Mouse (Mus musculus): ENCODE data around the gene Psmb10. TPM values are rescaled to one million over a fixed set of nuclear protein-coding genes. Genes with fewer than 3 reads are reported as not detected.

Gene Psmb10
- polyA plus RNA-seq, 1 experiment from 2014 or later, result 76.6 TPM

DNA sequence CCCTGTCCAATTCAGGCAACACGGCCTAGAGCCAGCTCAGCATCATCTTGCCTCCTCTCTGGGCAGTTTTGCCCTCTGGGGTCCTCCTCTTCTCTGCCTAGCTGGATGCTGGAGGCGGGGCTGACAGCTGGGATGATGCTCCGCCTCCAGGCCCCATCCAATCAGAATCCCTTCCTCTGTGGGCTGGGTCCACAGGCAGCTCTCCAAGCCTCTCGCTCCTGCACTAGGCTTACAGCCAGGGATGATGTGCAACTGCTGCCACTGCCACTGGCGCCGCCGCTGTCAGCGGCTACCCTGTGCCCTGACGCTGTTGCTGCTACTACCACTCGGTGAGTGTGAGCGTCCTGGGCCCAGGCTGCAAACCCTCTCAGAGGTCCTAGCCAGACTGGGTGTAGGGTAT is 44.9 kb downstream of the Psmb10 start, which contains the start of gene Nrn1l:
Nrn1l (plus strand) TSS at position 229 of the 400 bp plus-strand sequence.
- Histone ChIP-seq H3K4me1 (replicated peaks) (0 out of 2 replicates have a peak, but pooled peaks cover 4% of the 10 kb centered on the region), H3K4me2 (replicated peaks) (peak within 1 kb of the TSS; percentile 31; the same call in 1 of the 2 replicates), H3K27ac (no peak within 1 kb of the TSS), H3K27me3 (replicated peaks) (no peaks in the 10 kb centered on the region), H3K9me3 (no peaks in the 10 kb centered on the region), H3K4me3 (replicated peaks) (no peak within 1 kb of the TSS), H3K36me3 (peaks cover 35% of the 10 kb centered on the region), H3K9ac (no peak within 1 kb of the TSS)
- peak; percentile 82 for ATAC-seq
- 11% methylated on average over 11 of the region's 11 CpGs for WGBS

DNA sequence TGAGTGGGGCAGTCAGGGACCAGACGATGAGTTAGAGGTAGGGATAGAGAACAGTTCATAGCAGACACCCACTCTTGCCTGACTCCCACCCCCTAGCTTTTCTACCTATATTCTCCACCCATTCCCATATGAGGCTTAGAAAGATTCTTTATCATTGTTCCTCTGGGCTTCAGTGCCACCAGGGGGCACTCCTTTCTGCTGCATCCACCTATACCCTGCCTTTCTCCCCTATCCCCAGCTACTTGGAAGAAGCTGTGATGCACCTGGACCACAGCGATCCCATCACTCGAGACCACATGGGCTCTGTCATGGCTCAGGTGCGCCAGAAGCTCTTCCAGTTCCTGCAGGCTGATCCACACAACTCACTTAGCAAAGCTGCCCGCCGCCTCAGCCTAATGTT is 45.8 kb downstream of the Psmb10 start:
- 90% methylated on average over 6 of the region's 6 CpGs for WGBS
- 0 out of 2 replicates have a peak, but pooled peaks have one; percentile 13 for ATAC-seq

DNA sequence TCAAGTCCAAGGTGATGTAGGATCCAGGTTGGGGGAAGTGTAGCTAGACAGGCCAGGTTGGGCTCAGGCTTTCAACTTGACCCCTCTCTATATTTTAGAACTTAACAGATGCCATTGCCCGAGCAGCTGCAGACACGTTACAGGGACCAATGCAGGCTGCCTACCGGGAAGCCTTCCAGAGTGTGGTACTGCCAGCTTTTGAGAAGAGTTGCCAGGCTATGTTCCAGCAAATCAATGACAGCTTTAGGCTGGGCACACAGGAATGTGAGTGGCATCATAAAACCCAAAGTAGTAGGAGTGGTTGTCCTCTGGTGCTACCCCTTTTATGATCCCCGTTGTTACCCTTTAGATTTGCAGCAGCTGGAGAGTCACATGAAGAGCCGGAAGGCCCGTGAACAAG is 47.4 kb downstream of the Psmb10 start:
- Histone ChIP-seq H3K27ac (no peak overlapping the region), H3K4me2 (replicated peaks) (no peak overlapping the region), H3K36me3 (peaks cover 57% of the 10 kb centered on the region), H3K9me3 (no peaks in the 10 kb centered on the region), H3K4me1 (replicated peaks) (0 out of 2 replicates have a peak, but pooled peaks cover 4% of the 10 kb centered on the region), H3K9ac (no peak overlapping the region), H3K27me3 (replicated peaks) (no peaks in the 10 kb centered on the region), H3K4me3 (replicated peaks) (no peak overlapping the region)
- no peak for ATAC-seq
- 87% methylated on average over 6 of the region's 6 CpGs for WGBS

More for the DNA sequence above, 45.8 kb downstream of the Psmb10 start:
- peaks cover 44% of the 10 kb centered on the region for H3K36me3 ChIP-seq
- H3K9me3 ChIP-seq, result no peaks in the 10 kb centered on the region
- H3K4me1 ChIP-seq (replicated peaks), result 0 out of 2 replicates have a peak, but pooled peaks cover 4% of the 10 kb centered on the region
- no peak overlapping the region for H3K4me2 ChIP-seq (replicated peaks)
- H3K27me3 ChIP-seq (replicated peaks), result no peaks in the 10 kb centered on the region
- no peak overlapping the region for H3K9ac ChIP-seq
- no peak overlapping the region for H3K4me3 ChIP-seq (replicated peaks)
- no peak overlapping the region for H3K27ac ChIP-seq

DNA sequence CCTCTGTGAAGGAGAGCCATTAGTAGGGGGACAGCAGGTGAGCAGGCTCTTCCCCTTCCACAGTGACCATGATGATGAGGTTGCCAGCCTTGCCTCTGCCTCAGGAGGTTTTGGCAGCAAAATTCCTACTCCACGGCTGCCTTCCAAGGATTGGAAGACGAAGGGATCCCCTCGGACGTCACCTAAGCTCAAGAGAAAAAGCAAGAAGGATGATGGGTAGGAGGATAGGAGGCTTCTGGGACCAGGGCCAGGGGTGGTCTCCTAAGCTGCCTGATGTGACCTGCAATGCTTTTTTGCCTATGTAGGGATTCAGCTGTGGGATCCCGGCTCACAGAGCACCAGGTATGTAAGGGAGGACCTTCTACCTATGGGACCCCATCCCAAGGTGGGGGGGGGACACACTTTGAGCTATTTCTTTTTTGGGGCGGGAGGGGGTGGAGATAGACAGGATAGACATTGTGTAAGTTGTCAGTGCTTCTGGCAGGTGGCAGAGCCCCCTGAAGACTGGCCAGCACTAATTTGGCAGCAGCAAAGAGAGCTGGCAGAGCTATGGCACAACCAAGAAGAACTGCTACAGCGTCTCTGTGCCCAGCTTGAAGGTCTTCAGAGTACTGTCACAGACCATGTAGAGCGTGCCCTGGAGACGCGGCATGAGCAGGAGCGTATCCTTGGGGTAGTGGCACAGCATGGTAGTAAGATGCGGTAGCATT is 48.3 kb downstream of the Psmb10 start:
- WGBS, result 92% methylated on average over 12 of the region's 12 CpGs
- Histone ChIP-seq H3K27me3 (replicated peaks) (no peaks in the 10 kb centered on the region), H3K4me1 (replicated peaks) (0 out of 2 replicates have a peak, but pooled peaks cover 4% of the 10 kb centered on the region), H3K9ac (no peak overlapping the region), H3K4me3 (replicated peaks) (no peak overlapping the region), H3K4me2 (replicated peaks) (no peak overlapping the region), H3K27ac (no peak overlapping the region), H3K36me3 (peaks cover 62% of the 10 kb centered on the region), H3K9me3 (no peaks in the 10 kb centered on the region)
- no peak for ATAC-seq

Other genes starting within 250 kb of the Psmb10 start
- 46.1 and 51.1 TPM in 2 replicates for gene Acd, start 237.3 kb downstream of the Psmb10 start, polyA plus RNA-seq (2015; fragmentation: Nextera tagmentation; extraction: Ambion mirVana)
- gene Pard6a, start 237.3 kb downstream of the Psmb10 start, polyA plus RNA-seq (2015; fragmentation: Nextera tagmentation; extraction: Ambion mirVana), result 12.7 and 13.4 TPM in 2 replicates
- 0.13 TPM in 1 of 2 replicates, not detected in the other for gene 4933405L10Rik, start 230.8 kb downstream of the Psmb10 start, polyA plus RNA-seq (2015; fragmentation: Nextera tagmentation; extraction: Ambion mirVana)
- gene Enkd1, start 230.2 kb downstream of the Psmb10 start, polyA plus RNA-seq (2015; fragmentation: Nextera tagmentation; extraction: Ambion mirVana), result 15.8 and 17.3 TPM in 2 replicates
- 10.5 and 10.6 TPM in 2 replicates for gene Gfod2, start 179.8 kb downstream of the Psmb10 start, polyA plus RNA-seq (2015; fragmentation: Nextera tagmentation; extraction: Ambion mirVana)
- 8.5 and 8.9 TPM in 2 replicates for gene Ranbp10, start 111.1 kb downstream of the Psmb10 start, polyA plus RNA-seq (2015; fragmentation: Nextera tagmentation; extraction: Ambion mirVana)
- not detected in 2 replicates for gene Tsnaxip1, start 110.7 kb downstream of the Psmb10 start, polyA plus RNA-seq (2015; fragmentation: Nextera tagmentation; extraction: Ambion mirVana)
- 33.6 and 34.9 TPM in 2 replicates for gene Cenpt, start 85.2 kb downstream of the Psmb10 start, polyA plus RNA-seq (2015; fragmentation: Nextera tagmentation; extraction: Ambion mirVana)
- gene Thap11, start 83.3 kb downstream of the Psmb10 start, polyA plus RNA-seq (2015; fragmentation: Nextera tagmentation; extraction: Ambion mirVana), result 54.9 and 60.0 TPM in 2 replicates
- gene Nutf2, start 77.9 kb downstream of the Psmb10 start, polyA plus RNA-seq (2015; fragmentation: Nextera tagmentation; extraction: Ambion mirVana), result 192 and 253 TPM in 2 replicates
- gene Edc4, start 57.6 kb downstream of the Psmb10 start, polyA plus RNA-seq (2015; fragmentation: Nextera tagmentation; extraction: Ambion mirVana), result 35.9 and 38.4 TPM in 2 replicates
- 0.34 and 0.96 TPM in 2 replicates for gene Nrn1l, start 44.9 kb downstream of the Psmb10 start, polyA plus RNA-seq (2015; fragmentation: Nextera tagmentation; extraction: Ambion mirVana)
- 26.0 and 28.9 TPM in 2 replicates for gene Pskh1, start 38.0 kb downstream of the Psmb10 start, polyA plus RNA-seq (2015; fragmentation: Nextera tagmentation; extraction: Ambion mirVana)
- 0.82 and 3.2 TPM in 2 replicates for gene Ctrl, start 4.6 kb downstream of the Psmb10 start, polyA plus RNA-seq (2015; fragmentation: Nextera tagmentation; extraction: Ambion mirVana)
- gene Lcat, start 4.9 kb upstream of the Psmb10 start, polyA plus RNA-seq (2015; fragmentation: Nextera tagmentation; extraction: Ambion mirVana), result 2.1 and 2.3 TPM in 2 replicates
- gene Slc12a4, start 27.7 kb upstream of the Psmb10 start, polyA plus RNA-seq (2015; fragmentation: Nextera tagmentation; extraction: Ambion mirVana), result 23.9 and 24.0 TPM in 2 replicates
- gene Dpep3, start 41.0 kb upstream of the Psmb10 start, polyA plus RNA-seq (2015; fragmentation: Nextera tagmentation; extraction: Ambion mirVana), result not detected in 2 replicates
- gene Dus2, start 52.9 kb upstream of the Psmb10 start, polyA plus RNA-seq (2015; fragmentation: Nextera tagmentation; extraction: Ambion mirVana), result 16.2 and 17.5 TPM in 2 replicates
- not detected in 2 replicates for gene Dpep2nb, start 67.5 kb upstream of the Psmb10 start, polyA plus RNA-seq (2015; fragmentation: Nextera tagmentation; extraction: Ambion mirVana)
- 14.2 and 15.5 TPM in 2 replicates for gene Ddx28, start 73.4 kb upstream of the Psmb10 start, polyA plus RNA-seq (2015; fragmentation: Nextera tagmentation; extraction: Ambion mirVana)
- gene Nfatc3, start 120.4 kb upstream of the Psmb10 start, polyA plus RNA-seq (2015; fragmentation: Nextera tagmentation; extraction: Ambion mirVana), result 6.0 and 6.2 TPM in 2 replicates
- gene Esrp2, start 198.5 kb upstream of the Psmb10 start, polyA plus RNA-seq (2015; fragmentation: Nextera tagmentation; extraction: Ambion mirVana), result 30.2 and 32.7 TPM in 2 replicates
- gene Pla2g15, start 212.0 kb upstream of the Psmb10 start, polyA plus RNA-seq (2015; fragmentation: Nextera tagmentation; extraction: Ambion mirVana), result 10.2 and 10.7 TPM in 2 replicates
- 34.4 and 37.9 TPM in 2 replicates for gene Slc7a6, start 230.4 kb upstream of the Psmb10 start, polyA plus RNA-seq (2015; fragmentation: Nextera tagmentation; extraction: Ambion mirVana)